Mouse (Mus musculus) kidney, adult 2 months (tissue): ENCODE measurements at regions not wholly inside any gene's neighbourhood (a gene's known extent, or its start where the extent isn't known, plus 50 kb on each side); places are given as distances from the start of the nearest gene placed in this dataset.

ENCODE experiments used
- DNase-seq: peaks from one replicate; pipeline ENCODE4 v3.0.0; 2021
- H3K27ac ChIP-seq: fragments of 200-500 bp; 2 replicates; pipeline ENCODE4 v1.5.1; 2012; ENCODE audit warnings: low read depth, low read length, control low read depth, inconsistent platforms; ENCODE audit not compliant: insufficient read depth
- H3K27me3 ChIP-seq: fragments of 200-500 bp; replicated peaks from 2 replicates; pipeline ENCODE4 v1.6.1; 2012; ENCODE audit warnings: mild to moderate bottlenecking, moderate library complexity, low read length, inconsistent platforms; ENCODE audit not compliant: control insufficient read depth, insufficient read depth
- H3K36me3 ChIP-seq: fragments of 200-500 bp; 2 replicates; pipeline ENCODE4 v1.6.1; 2012; ENCODE audit warnings: mild to moderate bottlenecking, moderate library complexity, low read length, inconsistent platforms; ENCODE audit not compliant: control insufficient read depth, insufficient read depth
- H3K4me1 ChIP-seq: fragments of 200-500 bp; 2 replicates; pipeline ENCODE4 v1.6.1; 2011; ENCODE audit warnings: low read length; ENCODE audit not compliant: control insufficient read depth, insufficient read depth
- H3K4me3 ChIP-seq: fragments of 200-500 bp; 2 replicates; pipeline ENCODE4 v1.5.1; 2011; ENCODE audit warnings: mild to moderate bottlenecking, low read depth, low read length, control low read depth; ENCODE audit not compliant: insufficient read depth
- CTCF ChIP-seq: fragments of 200-500 bp; conservative IDR thresholded peaks from 2 replicates; pipeline ENCODE4 v1.5.1; 2011; ENCODE audit warnings: low read depth, mild to moderate bottlenecking, control low read depth, low read length, moderate library complexity, mixed read lengths; ENCODE audit not compliant: insufficient read depth, insufficient read length
- POLR2A ChIP-seq: fragments of 200-500 bp; IDR thresholded peaks from one replicate; pipeline ENCODE4 v1.6.1; 2011; ENCODE audit warnings: low read depth, low read length, control low read depth
- WGBS: fragments of 180-500 bp; shearing (Covaris S2); methylation state at CpG from one replicate; pipeline ENCODE4 v1.1.7; 2018; 5-methylcytosine and 5-hydroxymethylcytosine counted together

DNA sequence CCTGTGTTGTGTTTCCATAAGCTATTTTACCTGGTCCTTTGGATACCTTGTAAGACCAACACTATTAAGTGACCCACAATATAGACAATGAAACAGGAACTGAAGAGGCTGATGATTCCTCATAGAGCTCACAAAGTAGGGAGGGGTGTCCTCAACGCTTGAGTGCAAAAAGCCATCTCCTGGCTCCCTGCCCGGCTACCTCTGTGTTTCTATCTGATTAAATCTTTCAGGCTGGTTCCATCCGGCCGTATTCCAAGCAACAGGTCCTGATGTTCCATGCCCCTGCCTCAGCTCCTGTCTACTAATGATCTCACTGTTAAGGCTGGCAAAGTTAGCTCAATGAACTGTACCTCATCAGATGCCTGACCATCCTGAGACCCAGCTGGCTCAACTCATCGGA, 75.3 kb upstream of the Spdye4c start:
- Histone ChIP-seq H3K36me3 (no peaks in the 10 kb centered on the region), H3K4me1 (no peaks in the 10 kb centered on the region), H3K4me3 (no peak overlapping the region), H3K27ac (no peak overlapping the region), H3K27me3 (no peaks in the 10 kb centered on the region)
- DNase-seq, result no peak
- no peak for TF ChIP-seq POLR2A
- TF ChIP-seq CTCF, result no peak
- WGBS, result 44% methylated on average over 5 of the region's 5 CpGs

GRCm38 (mm10) chr2:128516694-128517093, 74.3 kb upstream of the Spdye4c start:
- TF ChIP-seq POLR2A (no peak), CTCF (no peak)
- no peak for DNase-seq
- Histone ChIP-seq H3K4me3 (no peak overlapping the region), H3K27ac (no peak overlapping the region), H3K4me1 (no peaks in the 10 kb centered on the region), H3K27me3 (no peaks in the 10 kb centered on the region), H3K36me3 (no peaks in the 10 kb centered on the region)
- 80% methylated on average over 9 of the region's 9 CpGs for WGBS

GRCm38 (mm10) chr2:128518142-128518541, 72.9 kb upstream of the Spdye4c start:
- TF ChIP-seq POLR2A (no peak), CTCF (no peak)
- H3K27me3 ChIP-seq, result no peaks in the 10 kb centered on the region
- H3K36me3 ChIP-seq, result no peaks in the 10 kb centered on the region
- no peak overlapping the region for H3K27ac ChIP-seq
- no peak for DNase-seq
- H3K4me1 ChIP-seq, result no peaks in the 10 kb centered on the region
- no peak overlapping the region for H3K4me3 ChIP-seq
- WGBS, result 94% methylated on average over 3 of the region's 3 CpGs

- H3K4me3 ChIP-seq, result no peak overlapping the region
- DNase-seq, result no peak
- no peaks in the 10 kb centered on the region for H3K27me3 ChIP-seq
- H3K36me3 ChIP-seq, result no peaks in the 10 kb centered on the region
- no peaks in the 10 kb centered on the region for H3K4me1 ChIP-seq
- H3K27ac ChIP-seq, result no peak overlapping the region
- 34% methylated on average over 4 of the region's 4 CpGs for WGBS
- no peak for TF ChIP-seq POLR2A
- TF ChIP-seq CTCF, result no peak
These were observed 69.1 kb upstream of the Spdye4c start for GRCm38 (mm10) chr2:128521701-128522443.

DNA sequence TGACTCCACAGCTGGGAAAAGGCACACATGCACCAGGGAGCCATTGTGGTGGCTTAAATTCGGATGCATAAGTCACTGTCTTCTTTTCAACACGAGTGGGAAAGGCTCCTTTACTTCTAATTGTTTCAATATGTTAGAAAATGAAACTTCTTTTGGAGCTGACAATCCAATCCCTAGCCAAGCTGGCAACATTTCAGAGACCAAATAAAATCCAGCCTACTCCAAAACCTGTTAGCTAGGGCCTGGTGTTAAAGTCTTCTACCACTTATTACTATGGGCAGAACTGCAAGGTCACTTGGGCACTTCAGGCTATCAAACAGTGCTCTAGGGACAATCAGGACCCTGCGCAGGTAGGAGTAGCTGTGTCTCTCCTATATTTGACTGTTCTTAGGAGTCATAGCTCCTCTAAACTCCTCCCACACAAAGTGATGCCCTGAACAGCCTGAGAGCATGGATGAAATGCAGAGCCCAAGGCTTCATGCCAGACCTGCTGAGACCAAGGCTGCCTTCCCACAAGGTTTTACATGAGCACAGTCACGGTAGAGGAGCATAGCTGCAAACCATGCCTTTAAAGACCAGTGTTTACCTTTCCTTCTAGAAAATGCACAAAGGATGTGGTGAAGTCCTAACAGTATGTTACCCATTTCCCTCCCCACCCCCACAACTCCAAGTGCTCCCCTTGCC, 67.4 kb upstream of the Spdye4c start:
- no peak overlapping the region for H3K4me3 ChIP-seq
- no peaks in the 10 kb centered on the region for H3K36me3 ChIP-seq
- H3K4me1 ChIP-seq, result no peaks in the 10 kb centered on the region
- 69% methylated on average over 4 of the region's 4 CpGs for WGBS
- H3K27ac ChIP-seq, result no peak overlapping the region
- no peak for TF ChIP-seq POLR2A
- TF ChIP-seq CTCF, result no peak
- DNase-seq, result no peak
- no peaks in the 10 kb centered on the region for H3K27me3 ChIP-seq

GRCm38 (mm10) chr2:128526100-128526499, 64.9 kb upstream of the Spdye4c start:
- WGBS, result 76% methylated on average over 2 of the region's 2 CpGs
- no peak overlapping the region for H3K27ac ChIP-seq
- H3K27me3 ChIP-seq, result no peaks in the 10 kb centered on the region
- DNase-seq, result no peak
- no peak overlapping the region for H3K4me3 ChIP-seq
- no peaks in the 10 kb centered on the region for H3K4me1 ChIP-seq
- TF ChIP-seq POLR2A (no peak), CTCF (no peak)
- H3K36me3 ChIP-seq, result no peaks in the 10 kb centered on the region

GRCm38 (mm10) chr2:128526883-128527344, 64.1 kb upstream of the Spdye4c start:
- H3K4me1 ChIP-seq, result no peaks in the 10 kb centered on the region
- no peaks in the 10 kb centered on the region for H3K27me3 ChIP-seq
- no peak for DNase-seq
- TF ChIP-seq CTCF (no peak), POLR2A (no peak)
- WGBS, result 59% methylated on average over 3 of the region's 3 CpGs
- H3K4me3 ChIP-seq, result no peak overlapping the region
- no peaks in the 10 kb centered on the region for H3K36me3 ChIP-seq
- H3K27ac ChIP-seq, result no peak overlapping the region
